Mouse (Mus musculus): ENCODE data around the gene Zfp606. TPM values are rescaled to one million over a fixed set of nuclear protein-coding genes. Genes with fewer than 3 reads are reported as not detected.

The Zfp606 gene
- polyA plus RNA-seq, 1 experiment, result 14.0 TPM

- no peak overlapping the region for H3K4me3 ChIP-seq (ENCODE audit: low read depth, low read length)
- H3K9me3 ChIP-seq (replicated peaks; ENCODE audit: control insufficient read depth, insufficient read depth, low read length, poor library complexity, severe bottlenecking), result no peaks in the 10 kb centered on the region
- no peaks in the 10 kb centered on the region for H3K4me1 ChIP-seq (ENCODE audit: control insufficient read depth, insufficient read depth, low read length)
- H3K9ac ChIP-seq (ENCODE audit: low read depth, poor library complexity, severe bottlenecking), result no peak overlapping the region
- H3K27me3 ChIP-seq (ENCODE audit: control insufficient read depth, insufficient read depth, low read length, poor library complexity, severe bottlenecking), result no peaks in the 10 kb centered on the region
- no peak overlapping the region for H3K27ac ChIP-seq (ENCODE audit: insufficient read depth, low read length)
- H3K36me3 ChIP-seq (ENCODE audit: control insufficient read depth, insufficient read depth, low read length, poor library complexity, severe bottlenecking), result no peaks in the 10 kb centered on the region
- TF ChIP-seq CTCF (IDR thresholded peaks at IDR 0.05; ENCODE audit: low read depth, low read length), result no peak
- no peak for TF ChIP-seq EP300 (IDR thresholded peaks at IDR 0.05; ENCODE audit: insufficient read depth, low read depth, low read length)
- TF ChIP-seq POLR2A (IDR thresholded peaks at IDR 0.05; ENCODE audit: insufficient read depth, low read length), result no peak
Measured at GRCm38 (mm10) chr7:12510913-12511312, 32.8 kb downstream of the Zfp606 start.

- no peak within 1 kb of the TSS for H3K27ac ChIP-seq (ENCODE audit: insufficient read depth, low read length)
- no peaks in the 10 kb centered on the region for H3K4me1 ChIP-seq (ENCODE audit: control insufficient read depth, insufficient read depth, low read length)
- H3K27me3 ChIP-seq (ENCODE audit: control insufficient read depth, insufficient read depth, low read length, poor library complexity, severe bottlenecking), result no peaks in the 10 kb centered on the region
- TF ChIP-seq CTCF (IDR thresholded peaks at IDR 0.05; ENCODE audit: low read depth, low read length) (no peak), POLR2A (IDR thresholded peaks at IDR 0.05; ENCODE audit: insufficient read depth, low read length) (no peak), EP300 (IDR thresholded peaks at IDR 0.05; ENCODE audit: insufficient read depth, low read depth, low read length) (no peak)
- H3K9me3 ChIP-seq (replicated peaks; ENCODE audit: control insufficient read depth, insufficient read depth, low read length, poor library complexity, severe bottlenecking), result no peaks in the 10 kb centered on the region
- no peaks in the 10 kb centered on the region for H3K36me3 ChIP-seq (ENCODE audit: control insufficient read depth, insufficient read depth, low read length, poor library complexity, severe bottlenecking)
- no peak within 1 kb of the TSS for H3K4me3 ChIP-seq (ENCODE audit: low read depth, low read length)
- no peak within 1 kb of the TSS for H3K9ac ChIP-seq (ENCODE audit: low read depth, poor library complexity, severe bottlenecking)
Measured at GRCm38 (mm10) chr7:12512217-12512616, 34.1 kb downstream of the Zfp606 start, which contains the start of gene 2900092C05Rik. TSS of gene 2900092C05Rik (plus strand) at chr7:12512517.

Other genes with a start within 250 kb of the Zfp606 start
- gene Vmn1r81, start 210.0 kb upstream of the Zfp606 start, polyA plus RNA-seq (2011; ENCODE audit: insufficient read depth, insufficient read length, low read depth, missing spikeins), result 0.05 and 0.12 TPM in 2 replicates
- not detected in 2 replicates for gene Vmn1r82, start 177.9 kb upstream of the Zfp606 start, polyA plus RNA-seq (2011; ENCODE audit: insufficient read depth, insufficient read length, low read depth, missing spikeins)
- not detected in 2 replicates for gene Vmn1r83, start 148.8 kb upstream of the Zfp606 start, polyA plus RNA-seq (2011; ENCODE audit: insufficient read depth, insufficient read length, low read depth, missing spikeins)
- gene Vmn1r84, start 109.0 kb upstream of the Zfp606 start, polyA plus RNA-seq (2011; ENCODE audit: insufficient read depth, insufficient read length, low read depth, missing spikeins), result not detected in 2 replicates
- 2.4 and 2.5 TPM in 2 replicates for gene Zfp551, start 55.5 kb upstream of the Zfp606 start, polyA plus RNA-seq (2011; ENCODE audit: insufficient read depth, insufficient read length, low read depth, missing spikeins)
- gene 2900092C05Rik, start 34.2 kb downstream of the Zfp606 start, polyA plus RNA-seq (2011; ENCODE audit: insufficient read depth, insufficient read length, low read depth, missing spikeins), result not detected in 2 replicates
- gene Vmn2r53, start 130.5 kb downstream of the Zfp606 start, polyA plus RNA-seq (2011; ENCODE audit: insufficient read depth, insufficient read length, low read depth, missing spikeins), result 0.03 and 0.05 TPM in 2 replicates
- not detected in 2 replicates for gene Vmn2r54, start 162.0 kb downstream of the Zfp606 start, polyA plus RNA-seq (2011; ENCODE audit: insufficient read depth, insufficient read length, low read depth, missing spikeins)
- gene Vmn2r55, start 206.7 kb downstream of the Zfp606 start, polyA plus RNA-seq (2011; ENCODE audit: insufficient read depth, insufficient read length, low read depth, missing spikeins), result not detected in 2 replicates